Mouse (Mus musculus): ENCODE data around the gene Ezh1. TPM values are rescaled to one million over a fixed set of nuclear protein-coding genes. Genes with fewer than 3 reads are reported as not detected.

The Ezh1 gene
- total RNA-seq, 2 experiments from 2014 or later, result 65.9 to 77.2 TPM

DNA sequence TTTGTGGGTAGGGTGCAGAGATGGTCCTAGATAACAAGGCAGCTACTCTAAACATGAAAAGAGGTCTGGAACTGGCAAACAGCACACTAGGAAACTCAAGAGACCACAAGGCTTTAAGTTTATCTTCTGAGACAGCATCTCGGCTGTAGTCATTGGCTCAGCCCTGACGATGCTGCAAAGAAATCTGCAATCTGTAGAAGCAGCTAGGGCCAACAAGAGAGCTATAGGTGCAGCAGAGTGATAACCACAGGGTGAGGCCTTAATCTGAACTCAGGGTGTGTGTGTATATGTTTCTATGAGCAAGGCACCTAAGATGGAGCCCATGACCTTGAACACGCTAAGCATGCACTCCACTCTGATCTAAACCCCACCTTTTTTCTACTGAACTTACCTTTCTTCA, 26.7 kb downstream of the Ezh1 start:
- DNase-seq, result no peak

DNA sequence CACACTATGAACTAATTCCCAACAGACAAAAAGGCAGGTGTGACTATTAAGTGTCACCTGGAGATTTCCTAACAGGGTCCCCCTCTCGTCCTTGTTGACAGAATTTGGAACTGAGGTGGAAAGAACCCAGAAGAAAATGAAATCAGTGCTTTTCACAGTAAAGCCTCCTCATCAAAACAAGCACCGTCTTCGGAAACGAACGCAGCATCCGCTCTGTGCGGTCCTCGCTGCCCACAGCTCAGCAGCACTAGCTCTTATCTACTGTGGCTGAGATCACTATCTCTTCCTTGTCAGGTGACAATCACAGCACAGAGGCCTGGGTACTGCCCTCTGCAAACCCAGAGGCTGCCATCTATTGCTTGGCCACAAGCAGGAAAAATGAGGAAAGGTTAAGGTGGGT, 30.1 kb downstream of the Ezh1 start:
- no peak for DNase-seq

DNA sequence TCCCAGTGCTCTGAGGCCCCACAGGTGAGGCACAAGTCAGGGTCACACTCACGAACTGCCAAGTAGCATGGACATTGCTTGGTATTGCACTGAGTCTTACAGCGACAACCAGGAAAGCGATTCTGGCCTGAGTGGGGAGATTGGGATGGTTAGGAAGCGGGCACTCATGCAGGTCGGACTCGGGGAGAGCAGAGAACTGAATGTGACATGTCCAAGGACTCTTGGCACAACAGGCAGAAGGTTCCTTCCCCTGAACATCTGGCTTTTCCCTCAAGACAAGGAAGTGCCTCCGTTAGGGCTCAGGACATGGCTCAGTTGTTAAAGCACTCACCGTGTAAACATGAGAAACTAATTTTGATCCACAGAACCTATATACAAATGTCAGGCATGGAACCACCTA, 30.7 kb downstream of the Ezh1 start:
- no peak for DNase-seq

DNA sequence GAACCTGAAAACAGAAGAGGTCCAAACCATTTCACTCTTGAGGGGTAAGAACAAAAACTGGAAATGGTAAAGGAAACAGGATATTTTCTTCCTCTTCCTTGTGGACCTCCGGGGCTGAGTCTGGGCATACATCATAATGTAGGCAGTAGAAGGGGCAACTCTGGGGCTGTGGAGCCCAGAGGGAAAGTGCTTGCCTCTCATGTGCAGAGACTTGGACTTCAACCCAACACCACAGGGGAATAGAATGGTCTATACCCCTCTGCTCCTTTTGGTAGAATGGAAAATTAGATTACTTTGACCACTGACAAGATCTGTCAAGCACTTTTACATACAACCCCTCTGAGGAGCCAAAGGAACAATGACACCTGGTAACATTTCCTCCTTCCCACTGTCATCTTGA, 31.2 kb downstream of the Ezh1 start:
- no peak for DNase-seq

DNA sequence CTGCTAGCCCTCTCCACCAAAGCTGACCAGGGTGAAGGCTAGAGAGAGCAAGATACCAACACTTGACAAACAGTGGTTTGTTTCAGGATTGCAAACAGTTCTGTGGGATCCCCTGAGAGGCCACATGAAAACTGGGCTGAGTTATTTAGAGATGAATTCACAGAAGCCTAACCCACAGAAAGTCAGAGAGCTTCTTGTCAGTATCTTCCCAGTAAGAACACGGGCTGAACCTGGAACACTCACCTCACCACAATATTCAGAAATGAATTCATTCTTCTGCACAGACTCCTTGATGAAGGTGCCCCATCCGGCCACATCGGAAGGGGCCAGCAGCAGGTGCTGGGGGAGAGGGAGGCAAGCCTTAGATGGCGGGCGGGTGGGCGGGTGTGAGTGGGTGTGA, 31.6 kb downstream of the Ezh1 start:
- DNase-seq, result no peak

DNA sequence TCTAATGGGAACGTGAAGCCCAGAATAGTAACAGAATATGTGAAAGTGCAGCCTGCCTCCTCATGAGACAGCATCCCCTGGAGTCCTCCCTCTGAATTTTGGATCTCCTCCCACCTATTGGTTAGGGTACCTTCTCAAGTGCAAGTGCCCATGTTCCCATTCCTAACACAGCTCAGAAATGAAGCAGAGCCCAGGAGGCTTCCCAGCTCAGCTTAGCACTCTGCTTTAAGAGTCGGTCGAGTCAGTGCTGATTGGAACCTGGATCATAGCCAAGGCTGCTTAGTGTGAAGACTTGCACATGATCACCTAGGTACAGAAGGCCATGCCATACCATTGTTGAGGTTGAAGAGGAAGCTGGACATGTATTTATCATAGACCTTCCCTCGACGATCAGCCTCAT, 32.1 kb downstream of the Ezh1 start:
- DNase-seq, result no peak

DNA sequence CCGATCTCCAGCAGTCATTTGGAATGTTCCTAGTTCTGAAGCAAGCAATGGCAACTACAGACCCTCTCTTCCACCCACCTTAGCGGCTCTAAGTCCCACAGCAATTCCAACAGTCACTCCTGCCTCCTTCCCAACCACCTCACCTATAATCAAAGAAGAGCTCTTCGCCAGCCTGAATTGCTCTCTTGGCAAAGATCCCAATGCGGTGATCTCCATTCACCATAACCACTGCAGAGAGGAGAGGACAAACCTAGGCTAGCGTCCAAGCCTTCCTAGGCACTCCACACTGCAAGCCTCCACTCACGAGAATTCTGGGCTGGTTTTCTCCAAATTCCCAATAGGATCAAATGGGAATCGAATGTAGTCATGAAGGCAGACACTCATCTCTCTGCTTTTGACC, 33.2 kb downstream of the Ezh1 start:
- DNase-seq, result no peak

DNA sequence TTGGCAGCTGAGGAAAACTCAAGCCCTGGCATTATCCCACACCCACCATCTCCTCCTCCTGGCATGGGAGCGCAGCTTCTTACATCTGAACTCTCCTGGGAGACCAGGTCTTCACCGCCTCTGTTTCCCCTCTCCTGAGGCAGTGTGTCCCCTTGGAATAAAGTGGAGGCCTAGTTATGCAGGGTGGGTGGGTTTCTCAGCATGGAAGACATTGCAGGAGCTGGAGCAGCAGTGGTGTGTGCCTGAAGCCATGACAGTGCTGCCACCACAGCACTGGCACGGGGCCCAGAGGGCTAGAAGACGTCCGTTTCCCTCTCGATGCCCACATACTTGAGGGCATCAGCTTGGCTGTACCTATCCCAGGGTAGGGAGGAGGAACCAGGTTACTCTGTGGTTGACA, 33.6 kb downstream of the Ezh1 start:
- no peak for DNase-seq

DNA sequence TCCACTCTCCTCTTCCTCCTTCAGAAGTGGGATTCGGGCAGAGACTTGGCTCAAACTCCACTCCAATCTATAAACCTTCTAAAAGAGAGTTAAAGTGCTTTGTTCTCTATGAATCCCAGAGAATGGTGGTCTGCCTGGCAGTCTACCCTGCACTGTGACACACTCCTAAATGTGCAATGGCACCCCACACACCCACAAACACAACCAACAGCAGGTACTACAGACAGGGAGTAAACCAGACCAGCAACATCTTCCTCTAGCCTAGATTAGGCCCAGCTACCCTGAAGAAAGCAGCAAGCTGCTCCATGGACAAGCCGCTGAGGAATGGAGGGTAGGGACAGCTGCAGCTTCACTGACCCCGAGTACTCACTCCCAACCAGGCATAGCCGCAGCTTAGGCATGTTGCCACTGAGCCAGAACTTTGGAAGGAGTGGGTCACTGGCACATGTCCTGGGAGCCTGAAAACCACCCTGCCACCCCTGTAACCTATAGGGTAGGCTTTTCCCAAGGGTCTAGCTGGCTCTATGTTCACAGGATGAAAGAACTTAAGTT, 34.3 kb downstream of the Ezh1 start:
- no peak for DNase-seq

DNA sequence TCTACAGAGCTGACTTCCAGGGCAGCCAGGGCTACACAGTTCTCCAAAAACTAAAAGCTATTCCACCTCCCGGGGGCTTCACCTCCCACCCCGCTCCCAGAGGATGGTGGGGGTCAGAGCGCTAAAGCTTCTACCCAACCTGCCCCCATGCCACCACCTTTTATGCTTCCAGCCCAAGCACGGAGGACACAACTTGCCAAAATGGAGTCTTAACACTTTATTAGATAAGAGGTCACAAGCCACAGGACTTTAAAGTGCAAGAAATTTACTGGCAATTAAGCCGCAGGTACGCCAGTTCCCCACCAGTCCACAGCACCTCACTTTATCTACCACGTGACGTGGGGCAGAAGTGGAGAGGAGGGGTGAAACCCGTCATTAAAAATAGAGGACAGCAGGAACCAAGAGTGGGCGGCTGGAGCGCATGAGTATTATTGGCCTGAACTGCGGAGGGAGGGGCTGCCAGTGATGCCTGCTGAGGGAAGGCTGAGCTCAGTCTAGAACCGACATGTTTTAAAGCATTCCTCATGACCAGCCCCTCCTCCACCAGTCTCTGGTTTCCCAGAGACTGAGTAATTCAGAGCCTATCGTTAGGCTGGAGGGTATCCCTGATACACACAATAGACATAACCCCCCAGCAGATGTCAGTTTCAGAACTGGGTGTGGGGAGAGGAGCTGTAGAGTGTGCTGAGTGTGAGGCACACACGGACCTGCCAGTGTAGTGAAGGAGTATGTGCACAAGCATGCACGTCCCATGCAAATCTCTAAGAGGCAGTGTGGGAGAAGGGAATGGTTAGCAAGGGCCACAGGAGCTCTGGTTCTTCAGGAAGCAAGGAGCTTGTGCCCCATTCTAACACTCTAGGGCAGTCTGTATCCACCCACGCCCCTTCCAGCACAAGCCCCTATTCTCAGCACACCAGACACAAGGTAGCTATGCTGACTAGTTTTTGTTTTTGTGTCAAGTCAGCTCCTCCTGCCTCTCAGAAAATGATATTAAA, 35.1 kb downstream of the Ezh1 start:
- DNase-seq, result peak in 1 of 2 experiments; percentile 54

DNA sequence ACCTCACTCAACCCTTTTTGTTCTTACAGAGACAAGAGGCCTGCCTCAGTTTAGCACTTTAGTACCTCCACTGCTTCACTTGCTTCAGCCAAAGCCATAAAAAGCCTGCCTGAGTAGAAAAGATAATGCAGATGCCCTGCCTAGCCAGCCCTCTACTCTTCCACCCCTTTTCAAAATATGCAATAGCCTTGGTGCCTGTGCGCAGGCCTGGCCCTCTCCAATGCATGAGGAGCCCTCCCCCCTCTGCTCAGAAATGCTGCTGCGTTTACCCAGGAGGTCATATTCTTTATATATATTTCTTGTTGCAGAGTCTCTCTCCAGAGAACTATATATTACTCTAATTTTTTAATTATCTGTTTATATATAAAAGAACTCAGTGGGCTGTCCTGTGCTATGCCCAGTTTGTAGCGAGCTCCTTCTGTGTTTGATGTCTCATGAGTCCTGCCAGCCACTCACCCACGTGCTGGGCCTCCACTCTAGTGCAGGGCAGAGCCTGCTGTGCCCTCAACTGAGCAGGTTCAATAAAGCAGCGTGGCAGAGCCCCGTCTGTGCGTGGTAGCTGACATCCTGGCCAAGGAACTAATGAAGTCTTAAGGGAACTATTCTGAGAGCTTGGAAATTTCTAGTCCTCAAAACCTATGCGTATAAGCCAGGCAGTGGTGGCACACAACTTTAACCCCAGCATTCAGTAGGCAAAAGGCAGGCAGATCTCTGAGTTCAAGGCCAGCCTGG, 35.9 kb downstream of the Ezh1 start:
- DNase-seq, result no peak

DNA sequence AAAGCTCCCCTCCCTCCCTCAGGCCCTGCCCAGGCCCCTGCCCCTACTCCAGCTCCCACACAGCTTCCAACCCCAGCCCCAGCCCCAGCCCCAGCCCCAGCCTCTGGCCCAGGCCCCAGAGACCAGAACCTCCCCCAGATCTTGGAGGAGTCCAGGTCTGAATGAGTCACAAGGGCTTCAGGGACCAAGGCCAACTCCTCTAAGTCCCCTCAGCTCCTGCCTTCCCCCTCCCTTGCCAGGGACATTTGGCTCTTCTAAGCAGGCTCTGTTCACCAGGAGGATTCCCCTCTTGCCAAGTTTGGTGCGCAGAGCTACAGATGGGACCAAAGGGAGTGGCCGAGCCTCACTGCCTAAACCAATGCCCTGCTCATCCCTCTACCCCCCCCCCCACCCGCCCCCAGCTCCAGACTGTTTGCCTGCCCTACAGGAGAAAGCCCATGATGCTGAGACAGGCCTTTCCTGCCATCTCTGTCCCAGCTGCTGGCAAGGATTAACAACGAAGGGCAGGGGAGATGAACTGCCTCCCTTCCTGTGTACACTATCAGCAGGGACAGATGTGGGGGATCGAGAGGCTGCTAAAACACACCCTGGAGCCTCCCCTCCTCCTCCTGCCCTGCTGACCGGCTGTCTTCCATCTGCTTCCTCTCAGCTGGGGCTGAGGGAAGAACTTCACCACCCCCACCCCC, 36.6 kb downstream of the Ezh1 start:
- DNase-seq, result peak in 1 of 2 experiments; percentile 60

DNA sequence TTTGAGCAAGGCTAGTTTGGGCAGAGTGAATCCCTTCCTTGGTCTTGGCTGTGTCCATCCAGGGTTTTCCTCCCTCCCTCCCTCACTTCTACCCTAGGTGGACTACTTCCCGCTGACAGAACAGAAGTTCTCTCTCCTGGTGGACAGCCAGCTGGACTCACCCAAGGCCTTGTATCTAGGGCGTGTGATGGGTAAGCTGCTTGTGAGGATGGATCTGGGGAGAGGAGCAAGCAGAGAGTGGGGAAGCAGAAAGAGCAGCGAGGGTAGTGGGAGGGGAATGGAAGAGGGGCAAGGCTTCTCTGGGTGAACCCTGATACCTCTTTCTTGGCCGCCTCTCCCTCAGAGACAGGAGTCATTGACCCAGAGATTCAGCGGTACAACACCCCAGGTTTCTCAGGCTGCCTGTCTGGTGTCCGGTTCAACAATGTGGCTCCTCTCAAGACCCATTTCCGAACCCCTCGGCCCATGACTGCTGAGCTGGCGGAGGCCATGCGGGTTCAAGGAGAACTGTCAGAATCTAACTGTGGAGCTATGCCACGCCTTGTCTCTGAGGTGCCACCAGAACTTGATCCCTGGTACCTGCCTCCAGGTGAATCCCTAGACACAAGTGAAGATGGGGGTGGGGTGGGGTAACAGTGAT, 38.0 kb downstream of the Ezh1 start:
- DNase-seq, result no peak

DNA sequence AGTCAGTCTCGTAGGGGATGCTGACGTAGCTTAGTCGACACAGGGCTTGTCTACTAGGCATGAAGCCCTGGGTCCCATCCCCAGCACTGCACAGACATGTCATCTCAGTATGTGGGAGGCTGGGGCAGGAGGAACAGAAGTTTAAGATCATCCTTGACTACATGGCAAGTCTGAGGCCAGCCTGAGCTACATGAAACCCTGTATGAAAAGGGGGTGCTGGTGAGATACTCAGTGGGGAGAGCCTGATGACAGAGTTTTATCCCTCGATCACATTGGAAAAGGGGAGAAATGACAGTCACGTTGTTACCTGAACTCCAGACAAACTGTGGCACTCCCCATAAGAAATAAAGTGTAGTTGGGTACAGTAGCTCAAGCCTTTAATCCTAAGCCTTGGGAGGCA, 38.7 kb downstream of the Ezh1 start:
- DNase-seq, result no peak

DNA sequence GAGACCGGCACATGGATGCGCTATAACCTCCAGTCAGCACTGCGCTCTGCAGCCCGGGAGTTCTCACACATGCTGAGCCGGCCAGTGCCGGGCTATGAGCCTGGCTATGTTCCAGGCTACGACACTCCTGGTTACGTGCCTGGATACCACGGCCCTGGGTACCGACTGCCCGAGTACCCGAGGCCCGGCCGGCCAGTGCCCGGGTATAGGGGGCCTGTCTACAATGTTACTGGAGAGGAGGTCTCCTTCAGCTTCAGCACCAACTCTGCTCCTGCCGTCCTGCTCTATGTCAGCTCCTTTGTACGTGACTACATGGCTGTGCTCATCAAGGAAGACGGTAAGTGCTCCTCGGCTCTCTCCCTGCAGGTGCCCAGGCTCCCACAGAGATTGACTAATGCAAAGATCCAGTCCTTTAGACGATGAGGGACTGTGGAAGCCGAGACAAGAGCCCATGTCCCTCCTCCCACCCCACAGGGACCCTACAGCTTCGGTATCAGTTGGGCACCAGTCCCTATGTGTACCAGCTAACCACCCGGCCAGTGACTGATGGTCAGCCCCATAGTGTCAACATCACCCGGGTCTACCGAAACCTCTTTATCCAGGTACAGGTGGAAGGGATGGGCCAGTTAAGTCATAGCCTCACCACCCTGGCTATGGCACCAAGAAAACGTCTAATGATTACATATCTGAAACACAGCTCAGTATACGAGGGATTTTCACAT, 39.6 kb downstream of the Ezh1 start:
- no peak for DNase-seq

DNA sequence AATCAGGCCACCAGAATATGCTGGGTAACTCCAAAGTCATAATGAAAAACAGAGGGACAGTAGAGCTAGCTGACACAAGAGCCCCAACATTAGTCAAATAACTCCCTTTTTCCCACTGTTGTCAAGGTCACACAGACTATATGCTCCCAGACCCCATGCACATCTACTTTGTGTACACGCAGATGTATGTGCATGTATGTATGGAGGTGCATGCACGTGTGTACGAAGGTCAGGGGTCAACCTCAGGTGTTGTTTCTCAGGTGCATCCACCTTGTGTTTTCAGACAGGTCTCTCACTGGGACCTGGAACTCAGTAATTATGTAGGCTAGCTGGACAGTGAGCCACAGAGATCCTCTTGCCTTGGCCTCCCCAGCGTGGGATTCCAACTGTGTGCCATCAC, 40.8 kb downstream of the Ezh1 start:
- no peak for DNase-seq

DNA sequence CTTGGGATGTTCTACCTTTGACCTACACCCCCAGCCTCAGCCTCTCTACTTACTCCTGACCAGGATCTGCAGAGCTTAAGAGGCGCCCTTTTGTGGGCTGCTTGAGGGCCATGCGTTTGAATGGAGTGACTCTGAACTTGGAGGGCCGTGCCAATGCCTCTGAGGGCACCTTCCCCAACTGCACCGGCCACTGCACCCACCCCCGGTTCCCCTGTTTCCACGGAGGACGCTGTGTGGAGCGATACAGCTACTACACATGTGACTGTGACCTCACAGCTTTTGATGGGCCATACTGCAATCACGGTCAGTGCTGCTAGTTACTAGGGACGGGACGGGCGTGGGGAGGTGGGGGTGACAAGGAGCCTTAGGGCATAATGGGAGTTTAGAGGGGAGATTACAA, 41.3 kb downstream of the Ezh1 start:
- no peak for DNase-seq

DNA sequence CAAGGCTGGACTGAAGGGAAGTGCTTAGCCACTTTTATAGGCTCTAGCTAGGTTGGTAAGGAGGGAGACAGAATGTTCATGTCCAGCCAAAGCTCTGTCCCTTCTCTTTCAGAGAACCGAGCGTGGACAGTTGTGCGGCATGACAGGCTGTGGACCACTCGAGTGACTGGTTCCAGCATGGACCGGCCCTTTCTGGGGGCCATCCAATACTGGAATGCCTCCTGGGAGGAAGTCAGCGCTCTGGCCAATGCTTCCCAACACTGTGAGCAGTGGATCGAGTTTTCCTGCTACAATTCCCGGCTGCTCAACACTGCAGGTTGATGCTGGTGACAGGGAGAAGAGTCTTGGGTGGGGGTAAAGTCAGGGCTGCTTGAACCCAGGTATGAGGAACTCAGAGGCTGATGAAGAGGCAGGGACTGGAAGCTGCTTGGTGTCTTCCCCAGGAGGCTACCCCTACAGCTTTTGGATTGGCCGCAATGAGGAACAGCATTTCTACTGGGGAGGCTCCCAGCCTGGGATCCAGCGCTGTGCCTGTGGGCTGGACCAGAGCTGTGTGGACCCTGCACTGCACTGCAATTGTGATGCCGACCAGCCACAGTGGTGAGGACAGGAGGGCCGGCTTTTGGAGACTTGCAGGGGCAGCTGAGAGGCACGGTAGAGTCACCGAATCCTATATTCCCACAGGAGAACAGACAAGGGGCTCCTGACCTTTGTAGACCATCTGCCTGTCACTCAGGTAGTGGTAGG, 43.3 kb downstream of the Ezh1 start:
- DNase-seq, result no peak

DNA sequence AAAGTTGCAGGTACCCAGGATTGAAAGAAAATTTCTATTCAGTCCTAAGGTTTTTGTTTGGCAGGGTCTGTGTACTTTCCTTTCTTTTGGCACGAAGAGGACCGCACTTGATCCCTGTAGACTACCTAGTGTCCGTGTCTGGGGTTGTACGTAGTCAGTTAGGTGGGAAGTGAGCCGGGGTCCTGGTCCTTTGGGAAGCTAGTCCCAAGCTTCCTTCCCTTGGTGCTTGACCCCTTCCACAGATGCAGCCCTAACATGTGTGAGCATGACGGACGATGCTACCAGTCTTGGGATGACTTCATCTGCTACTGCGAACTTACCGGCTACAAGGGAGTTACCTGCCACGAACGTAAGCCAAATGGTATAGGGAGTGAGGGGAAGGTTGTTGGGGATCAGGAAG, 44.3 kb downstream of the Ezh1 start:
- no peak for DNase-seq

DNA sequence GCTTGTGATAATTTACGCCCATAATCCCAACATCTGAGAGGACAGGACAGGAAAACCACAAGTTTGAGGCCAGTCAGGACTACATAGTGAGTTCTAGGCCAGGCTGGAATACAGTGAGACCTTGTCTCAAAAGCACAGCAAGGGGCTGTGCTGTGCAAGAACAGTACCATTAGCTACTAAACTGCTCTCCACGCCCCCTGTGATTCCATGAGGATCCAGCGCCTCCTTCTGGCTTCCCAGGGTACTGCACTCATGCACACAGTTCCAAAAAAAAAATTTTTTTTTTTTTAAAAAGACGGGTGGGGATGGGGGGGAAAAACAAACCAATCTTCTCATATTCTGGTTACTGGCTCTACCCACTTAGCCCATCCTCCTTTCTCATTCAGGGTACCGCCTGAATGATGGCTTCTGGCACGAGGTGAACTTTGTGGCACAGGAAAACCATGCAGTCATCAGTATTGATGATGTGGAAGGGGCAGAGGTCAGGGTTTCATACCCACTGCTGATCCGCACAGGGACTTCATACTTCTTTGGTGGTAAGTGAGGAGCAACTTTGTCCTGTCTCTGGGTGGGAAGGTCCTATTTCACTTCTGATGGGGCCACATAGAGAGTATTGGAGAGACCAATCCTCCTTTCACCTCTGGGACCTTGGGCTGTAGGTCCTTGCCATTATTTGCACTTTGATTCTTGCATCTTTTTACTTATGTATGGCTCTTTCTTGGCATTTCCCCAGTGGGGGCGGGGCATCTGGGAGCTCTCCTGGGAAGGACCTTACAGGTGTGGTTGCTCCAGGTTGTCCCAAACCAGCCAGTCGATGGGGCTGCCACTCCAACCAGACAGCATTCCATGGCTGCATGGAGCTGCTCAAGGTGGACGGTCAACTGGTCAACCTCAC, 45.2 kb downstream of the Ezh1 start:
- peak in 1 of 2 experiments; percentile 42 for DNase-seq

All from layer of hippocampus, postnatal 36 days (tissue).